Comparison of ENCODE assay signal across 19 mouse cellular contexts in the genomic region with DNA sequence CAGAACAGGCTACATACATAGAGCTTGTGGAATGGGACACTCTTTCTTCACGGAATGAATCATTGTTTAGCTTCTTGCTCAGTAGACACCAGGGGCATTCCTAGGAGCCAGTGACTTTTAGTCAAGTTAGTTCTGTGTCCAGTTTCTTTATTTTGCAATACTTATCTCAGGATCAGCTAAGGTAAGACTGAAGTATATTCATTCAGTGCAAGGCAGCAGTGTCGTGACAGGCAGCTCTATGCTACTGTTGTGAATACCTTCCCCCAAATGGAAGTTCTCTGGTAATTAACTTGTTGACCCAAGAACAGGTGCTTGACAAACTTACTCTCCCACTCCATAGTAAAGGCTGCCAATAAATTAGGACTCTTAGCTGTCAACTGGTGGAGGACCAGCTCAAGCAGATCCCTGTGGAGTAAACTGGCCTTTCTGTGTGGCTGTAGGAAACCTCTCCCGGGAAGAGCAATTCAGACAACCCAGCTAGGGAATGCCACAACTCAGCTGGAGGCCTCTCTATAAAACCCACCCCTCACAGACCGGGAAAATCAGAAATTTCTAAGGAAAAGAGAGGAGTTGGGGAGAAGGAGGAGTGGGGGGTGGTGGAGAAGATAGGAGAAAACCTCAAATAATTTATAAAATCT.
DNase-seq lines count a peak whose midpoint lies in the region; ATAC-seq and TF ChIP-seq lines count a peak whose summit lies in the region.
"Had no signal": no experiment of that assay in that cellular context is flagged by ENCODE, and none has a peak within 500 bp of the region (broad histone marks: within the 10 kb centered on the region; RNA-seq: fewer than 3 reads in every experiment).

No protein-coding gene starts in this region.

- no peak for DNase-seq in kidney, adult 2 months
- DNase-seq in kidney, adult 8-10 months = no peak
- peak; percentile 11 for DNase-seq in 3T3-L1 (ENCODE audit: low read depth, low spot score)
- DNase-seq in layer of hippocampus, adult 9-11 months = no peak
- no peak for DNase-seq in MN1 (ENCODE audit: low spot score)
- DNase-seq: cerebellum, adult 11-12 months; gastrocnemius, postnatal 10 days; kidney, postnatal 36 days; layer of hippocampus, postnatal 36 days; left cerebral cortex, postnatal 4 days; liver, postnatal 0 days; right cerebral cortex, adult 18-20 months; spleen, adult 18-20 months had no signal

- no peak for TF ChIP-seq CTCF in kidney, adult 2 months (conservative IDR thresholded peaks at IDR 0.05; ENCODE audit: insufficient read depth, insufficient read length, low read depth, low read length)
- TF ChIP-seq CTCF in ES-Bruce4 (IDR thresholded peaks at IDR 0.05; ENCODE audit: low read depth, low read length) = no peak

- no peak for TF ChIP-seq EP300 in ES-Bruce4 (IDR thresholded peaks at IDR 0.05; ENCODE audit: insufficient read depth, low read depth, low read length)

- H3K4me1 ChIP-seq in kidney, adult 2 months (ENCODE audit: control insufficient read depth, insufficient read depth, low read length) = peaks cover 33% of the 10 kb centered on the region
- H3K4me1 ChIP-seq in ES-Bruce4 (ENCODE audit: control insufficient read depth, insufficient read depth, low read length) = peaks cover 4% of the 10 kb centered on the region
- H3K4me1 ChIP-seq in intestine, embryonic 16.5 days (ENCODE audit: control insufficient read depth, insufficient read depth, low read length) = peaks cover 34% of the 10 kb centered on the region

- H3K9ac ChIP-seq in ES-Bruce4 (ENCODE audit: low read depth, poor library complexity, severe bottlenecking) = no peak overlapping the region; the same call in 1 of the 2 replicates
- no peak overlapping the region for H3K9ac ChIP-seq in intestine, embryonic 16.5 days (ENCODE audit: low read depth, low read length)
- H3K9ac ChIP-seq: hindbrain, embryonic 15.5 days; liver, postnatal 0 days had no signal

- 45% methylated on average over 4 of the region's 4 CpGs for WGBS in kidney, adult 2 months
- 31% methylated on average over 4 of the region's 4 CpGs for WGBS in intestine, embryonic 16.5 days

- ATAC-seq in intestine, embryonic 16.5 days = peak; percentile 19; the same call in 1 of the 2 replicates
- ATAC-seq: forebrain, embryonic 16.5 days; liver, postnatal 0 days had no signal

- no peaks in the 10 kb centered on the region for H3K9me3 ChIP-seq in ES-Bruce4 (replicated peaks; ENCODE audit: control insufficient read depth, insufficient read depth, low read length, poor library complexity, severe bottlenecking)
- H3K9me3 ChIP-seq in intestine, embryonic 16.5 days (ENCODE audit: control insufficient read depth, low read length) = no peaks in the 10 kb centered on the region
- H3K9me3 ChIP-seq: hindbrain, embryonic 15.5 days had no signal

- 0 out of 2 replicates have a peak overlapping the region, but pooled peaks have one; percentile 50 for H3K27ac ChIP-seq in kidney, adult 2 months (ENCODE audit: insufficient read depth, low read depth, low read length)
- peak overlapping the region; percentile 67 for H3K27ac ChIP-seq in ES-Bruce4 (ENCODE audit: insufficient read depth, low read length)
- H3K27ac ChIP-seq in intestine, embryonic 16.5 days (ENCODE audit: low read length) = no peak overlapping the region
- H3K27ac ChIP-seq: hindbrain, embryonic 15.5 days had no signal

- no peak overlapping the region for H3K4me3 ChIP-seq in kidney, adult 2 months (ENCODE audit: insufficient read depth, low read depth, low read length)
- no peak overlapping the region for H3K4me3 ChIP-seq in ES-Bruce4 (ENCODE audit: low read depth, low read length)
- H3K4me3 ChIP-seq in intestine, embryonic 16.5 days (ENCODE audit: low read length) = no peak overlapping the region
- H3K4me3 ChIP-seq: hindbrain, embryonic 15.5 days had no signal

- no peaks in the 10 kb centered on the region for H3K36me3 ChIP-seq in kidney, adult 2 months (ENCODE audit: control insufficient read depth, insufficient read depth, low read length)
- no peaks in the 10 kb centered on the region for H3K36me3 ChIP-seq in ES-Bruce4 (ENCODE audit: control insufficient read depth, insufficient read depth, low read length, poor library complexity, severe bottlenecking)
- H3K36me3 ChIP-seq in intestine, embryonic 16.5 days (ENCODE audit: control insufficient read depth, insufficient read depth, low read length) = no peaks in the 10 kb centered on the region
- H3K36me3 ChIP-seq: hindbrain, embryonic 15.5 days had no signal

- no peaks in the 10 kb centered on the region for H3K27me3 ChIP-seq in kidney, adult 2 months (replicated peaks; ENCODE audit: control insufficient read depth, insufficient read depth, low read length)
- no peaks in the 10 kb centered on the region for H3K27me3 ChIP-seq in ES-Bruce4 (ENCODE audit: control insufficient read depth, insufficient read depth, low read length, poor library complexity, severe bottlenecking)
- no peaks in the 10 kb centered on the region for H3K27me3 ChIP-seq in intestine, embryonic 16.5 days (replicated peaks; ENCODE audit: control insufficient read depth, insufficient read depth, low read length)
- H3K27me3 ChIP-seq: CH12.LX; hindbrain, embryonic 15.5 days had no signal

- H3K4me2 ChIP-seq in intestine, embryonic 16.5 days (ENCODE audit: low read depth, low read length) = no peak overlapping the region
- H3K4me2 ChIP-seq: heart, embryonic 11.5 days; hindbrain, embryonic 15.5 days had no signal

- no peak for TF ChIP-seq POLR2A in kidney, adult 2 months (IDR thresholded peaks at IDR 0.05; ENCODE audit: low read depth, low read length)
- TF ChIP-seq POLR2A in ES-Bruce4 (IDR thresholded peaks at IDR 0.05; ENCODE audit: insufficient read depth, low read length) = no peak
